Mouse (Mus musculus): Measurements from ENCODE around the gene Gm20518. TPM values are rescaled to one million over a fixed set of nuclear protein-coding genes. Genes with fewer than 3 reads are reported as not detected.

Gm20518 gene
- total and polyA plus RNA-seq, 3 experiments, result 0.35 to 0.53 TPM; not detected in 1

DNA sequence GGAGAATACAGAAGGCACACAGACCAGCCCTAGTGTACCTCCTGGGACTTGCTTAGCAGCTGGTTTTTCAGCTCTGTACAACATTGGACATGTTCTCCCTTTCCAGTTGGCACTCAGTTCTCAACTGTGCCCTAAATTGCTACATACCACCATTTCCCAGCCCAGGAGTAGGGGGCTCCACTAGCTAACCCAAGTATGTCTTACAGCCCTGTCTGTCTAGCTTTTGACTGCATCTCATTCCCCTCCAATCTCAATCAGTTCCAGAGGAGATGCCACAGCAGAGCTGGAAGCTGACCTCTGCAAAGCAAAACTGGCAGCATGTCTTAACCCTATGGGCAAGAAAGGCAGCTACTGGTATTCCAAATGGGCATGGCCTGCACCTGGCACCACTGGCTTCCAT is 4.6 kb upstream of the Gm20518 start:
- DNase-seq (ENCODE audit: low read depth, low spot score), result no peak
- no peak overlapping the region for H3K27ac ChIP-seq (ENCODE audit: control insufficient read depth, low read depth, low read length)
- H3K9me3 ChIP-seq (replicated peaks; ENCODE audit: insufficient read depth, low read length), result no peaks in the 10 kb centered on the region
- H3K79me2 ChIP-seq (ENCODE audit: control insufficient read depth, insufficient read depth, low read length, poor library complexity), result peaks cover 4% of the 10 kb centered on the region
- no peak overlapping the region for H3K9ac ChIP-seq (ENCODE audit: control insufficient read depth, low read depth, low read length, poor library complexity, severe bottlenecking)
- H3K4me1 ChIP-seq (ENCODE audit: control insufficient read depth in 1 of 2, insufficient read depth in 2 of 2, low read length in 2 of 2), result peaks cover 0 to 8% of the 10 kb centered on the region in 2 experiments; a peak in 2 of 4 replicates
- H3K27me3 ChIP-seq (ENCODE audit: control insufficient read depth in 1 of 2, insufficient read depth in 2 of 2, low read length in 2 of 2), result no peaks in the 10 kb centered on the region
- peaks cover 0 to 5% of the 10 kb centered on the region in 2 experiments; a peak in 1 of 4 replicates for H3K36me3 ChIP-seq (ENCODE audit: control insufficient read depth in 1 of 2, insufficient read depth in 2 of 2, low read length in 2 of 2)
- no peak overlapping the region for H3K4me3 ChIP-seq (ENCODE audit: control insufficient read depth in 1 of 2, insufficient read depth in 1 of 2, low read depth in 2 of 2, low read length in 2 of 2)
- TF ChIP-seq RCOR1 (IDR thresholded peaks at IDR 0.05; ENCODE audit: low read depth, low read length) (no peak), ZMIZ1 (IDR thresholded peaks at IDR 0.05; ENCODE audit: low read depth, low read length) (no peak), BHLHE40 (IDR thresholded peaks at IDR 0.05; ENCODE audit: borderline replicate concordance, low read depth, low read length) (no peak), GATA1 (IDR thresholded peaks at IDR 0.05; ENCODE audit: low read depth, low read length) (no peak), MEF2A (IDR thresholded peaks at IDR 0.05; ENCODE audit: extremely low read depth, insufficient replicate concordance, low read depth, low read length, poor library complexity, severe bottlenecking) (no peak), NRF1 (IDR thresholded peaks at IDR 0.05; ENCODE audit: insufficient read depth, low read depth, low read length, poor library complexity, severe bottlenecking) (no peak), USF2 (IDR thresholded peaks at IDR 0.05; ENCODE audit: borderline replicate concordance in 1 of 2, insufficient read depth in 1 of 2, low read depth in 1 of 2, low read length in 2 of 2) (no peak), NELFE (IDR thresholded peaks at IDR 0.05; ENCODE audit: low read depth, low read length) (no peak), ETS1 (IDR thresholded peaks at IDR 0.05; ENCODE audit: low read depth, low read length) (no peak), HCFC1 (IDR thresholded peaks at IDR 0.05; ENCODE audit: low read depth, low read length) (no peak), CTCF (IDR thresholded peaks at IDR 0.05 in 2 of 3, conservative IDR thresholded peaks at IDR 0.05 in 1 of 3; ENCODE audit: control insufficient read depth in 1 of 3, insufficient read depth in 1 of 3, low read depth in 2 of 3, low read length in 3 of 3, poor library complexity in 1 of 3, severe bottlenecking in 1 of 3) (no peak), JUND (IDR thresholded peaks at IDR 0.05; ENCODE audit: low read depth, low read length) (no peak), MXI1 (IDR thresholded peaks at IDR 0.05; ENCODE audit: low read depth, low read length) (no peak), RAD21 (IDR thresholded peaks at IDR 0.05; ENCODE audit: low read depth, low read length) (no peak), E2F4 (IDR thresholded peaks at IDR 0.05; ENCODE audit: borderline replicate concordance, low read depth, low read length) (no peak), CHD1 (IDR thresholded peaks at IDR 0.05; ENCODE audit: low read depth, low read length) (no peak)

DNA sequence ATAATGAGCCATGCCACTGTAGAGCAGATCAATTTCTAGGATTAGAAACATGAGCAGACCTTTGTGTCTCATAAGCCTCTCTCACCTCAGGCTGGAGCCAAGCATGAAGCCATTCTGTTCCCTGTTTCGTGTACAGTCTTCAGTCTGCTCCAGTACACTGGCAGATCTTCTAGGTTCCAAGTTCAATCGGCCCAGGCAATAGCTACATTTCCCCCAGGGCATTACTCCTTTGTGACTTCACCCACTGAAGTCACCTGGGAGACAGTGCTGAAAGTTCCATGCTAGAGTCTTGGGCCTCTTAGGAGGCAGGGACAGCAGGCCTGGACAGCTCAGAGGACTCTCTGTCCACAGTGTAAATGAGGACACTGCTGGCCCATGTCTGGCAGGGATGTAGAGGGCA is 2.5 kb upstream of the Gm20518 start, which contains the start of gene Tssk1:
Tssk1 (plus strand) TSS at position 301 of the 400 bp plus-strand sequence.
- Histone ChIP-seq H3K9ac (ENCODE audit: control insufficient read depth, low read depth, low read length, poor library complexity, severe bottlenecking) (no peak within 1 kb of the TSS), H3K4me3 (ENCODE audit: control insufficient read depth in 1 of 2, insufficient read depth in 1 of 2, low read depth in 2 of 2, low read length in 2 of 2) (no peak within 1 kb of the TSS), H3K79me2 (ENCODE audit: control insufficient read depth, insufficient read depth, low read length, poor library complexity) (peaks cover 16% of the 10 kb centered on the region), H3K27ac (ENCODE audit: control insufficient read depth, low read depth, low read length) (no peak within 1 kb of the TSS), H3K36me3 (ENCODE audit: control insufficient read depth in 1 of 2, insufficient read depth in 2 of 2, low read length in 2 of 2) (peaks cover 0 to 11% of the 10 kb centered on the region in 2 experiments; a peak in 1 of 4 replicates), H3K4me1 (ENCODE audit: control insufficient read depth in 1 of 2, insufficient read depth in 2 of 2, low read length in 2 of 2) (peaks cover 6 to 14% of the 10 kb centered on the region in 2 experiments), H3K9me3 (replicated peaks; ENCODE audit: insufficient read depth, low read length) (no peaks in the 10 kb centered on the region), H3K27me3 (ENCODE audit: control insufficient read depth in 1 of 2, insufficient read depth in 2 of 2, low read length in 2 of 2) (no peaks in the 10 kb centered on the region)
- no peak for DNase-seq (ENCODE audit: low read depth, low spot score)
- no peak for TF ChIP-seq MEF2A (IDR thresholded peaks at IDR 0.05; ENCODE audit: extremely low read depth, insufficient replicate concordance, low read depth, low read length, poor library complexity, severe bottlenecking)

Measured in MEL (cell line).